Mouse (Mus musculus) kidney, adult 2 months (tissue): ENCODE results near the gene Xrn1.

Experiments used
- CTCF ChIP-seq: fragments of 200-500 bp; conservative IDR thresholded peaks from 2 replicates; pipeline ENCODE4 v1.5.1; 2011; ENCODE audit warnings: low read depth, mild to moderate bottlenecking, control low read depth, low read length, moderate library complexity, mixed read lengths; ENCODE audit not compliant: insufficient read depth, insufficient read length
- POLR2A ChIP-seq: fragments of 200-500 bp; IDR thresholded peaks from one replicate; pipeline ENCODE4 v1.6.1; 2011; ENCODE audit warnings: low read depth, low read length, control low read depth

- no peak for TF ChIP-seq POLR2A
- no peak for TF ChIP-seq CTCF
These were observed 3.1 kb downstream of the Xrn1 start for GRCm38 (mm10) chr9:95957611-95958010.
